Mouse (Mus musculus) bone marrow macrophage, adult 2 months (primary cell): ENCODE results near the gene Pip4k2a. TPM values are rescaled to one million over a fixed set of nuclear protein-coding genes. Genes with fewer than 3 reads are reported as not detected.

Source experiments
- H3K27ac ChIP-seq: 2 replicates; pipeline ENCODE4 v1.5.1; 2012; ENCODE audit warnings: low read depth, low read length; ENCODE audit not compliant: insufficient read depth
- H3K4me1 ChIP-seq: 2 replicates; pipeline ENCODE4 v1.6.1; 2012; ENCODE audit warnings: low read length; ENCODE audit not compliant: control insufficient read depth, insufficient read depth
- H3K4me3 ChIP-seq: 2 replicates; pipeline ENCODE4 v1.5.1; 2012; ENCODE audit warnings: mild to moderate bottlenecking, low read length, moderate library complexity; ENCODE audit not compliant: insufficient read depth
- CTCF ChIP-seq: IDR thresholded peaks from 2 replicates; pipeline ENCODE4 v1.5.1; 2012; ENCODE audit warnings: low read depth, mild to moderate bottlenecking, low read length, moderate library complexity
- POLR2A ChIP-seq: IDR thresholded peaks from 2 replicates; pipeline ENCODE4 v1.6.1; 2012; ENCODE audit warnings: mild to moderate bottlenecking, low read depth, low read length, borderline replicate concordance
- polyA plus RNA-seq: library from polyadenylated mRNA; stranded (reverse); fragments of >200 nt; gene quantifications from 2 replicates; pipeline ENCODE4 v1.2.4, GENCODE M21; 2012; ENCODE audit not compliant: missing spikeins, insufficient read depth, insufficient read length

Gene Pip4k2a
- polyA plus RNA-seq, 1 experiment: 187 TPM

DNA sequence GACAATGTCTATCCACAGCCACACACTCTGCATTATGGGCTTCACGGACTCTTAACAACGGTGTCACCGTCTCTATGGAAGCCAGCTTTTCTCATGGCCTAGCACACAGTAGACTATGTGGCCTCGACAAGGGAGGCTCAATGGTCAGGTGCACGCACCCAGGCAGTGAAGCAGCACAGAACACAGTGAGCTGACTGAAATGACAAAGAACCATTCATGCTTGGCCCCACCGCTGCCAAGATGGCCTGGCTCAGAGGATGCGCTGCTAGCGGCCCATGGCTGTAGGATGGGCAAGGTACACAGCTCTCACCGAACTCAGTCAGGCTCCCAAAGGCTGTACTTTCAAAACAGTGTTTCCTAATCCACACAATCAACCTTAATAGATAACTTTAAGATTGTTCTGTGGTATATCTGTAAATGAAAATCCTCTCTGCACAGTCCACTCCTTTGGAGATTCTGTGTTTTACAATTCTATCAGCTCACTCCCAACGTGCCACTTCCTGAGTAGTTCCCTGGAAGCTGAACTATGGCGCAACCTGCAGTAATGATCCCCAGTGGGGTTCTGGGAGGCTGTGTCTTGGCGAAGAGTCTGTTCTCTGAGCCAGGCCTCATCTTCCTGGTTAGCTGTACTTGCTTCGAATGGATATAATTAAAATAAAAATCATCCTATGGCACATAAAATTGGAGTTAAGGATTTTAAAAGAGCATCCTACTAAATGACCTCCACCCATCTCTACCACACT lies 67.4 kb downstream of the Pip4k2a start:
- H3K4me1 ChIP-seq: peaks cover 44% of the 10 kb centered on the region
- no peak for TF ChIP-seq CTCF
- no peak for TF ChIP-seq POLR2A
- H3K4me3 ChIP-seq: no peak overlapping the region
- no peak overlapping the region for H3K27ac ChIP-seq

DNA sequence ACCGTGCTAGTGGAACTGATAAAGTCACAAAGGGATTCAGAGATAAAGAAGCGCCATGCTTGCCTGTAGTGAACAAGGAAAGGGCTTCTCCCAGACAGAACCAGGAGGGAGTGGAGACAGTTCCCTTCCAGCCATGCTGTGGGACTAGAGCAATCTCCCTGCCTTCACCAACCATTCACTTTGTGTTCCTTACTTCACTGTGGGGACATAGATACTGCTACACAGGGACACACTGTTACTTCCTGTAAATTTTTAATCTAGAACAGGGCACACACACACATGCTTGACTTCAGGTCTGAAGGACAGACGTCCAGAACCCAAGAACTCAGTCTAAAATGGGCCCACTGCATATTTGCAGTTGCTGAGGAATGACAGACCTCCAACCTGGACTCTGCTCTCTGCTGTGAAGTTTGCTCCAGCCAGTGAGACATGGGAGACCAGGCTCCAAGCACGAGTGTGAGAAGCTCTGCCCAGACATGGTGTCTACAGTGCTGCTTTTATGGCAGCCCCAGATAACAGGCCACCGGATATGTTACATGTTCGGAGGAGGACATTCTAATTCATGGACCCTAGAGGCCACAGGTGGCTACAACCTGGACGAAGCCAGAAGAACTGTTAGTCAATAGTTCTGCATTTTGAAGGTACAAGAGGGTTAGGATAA lies 69.2 kb downstream of the Pip4k2a start:
- no peak overlapping the region for H3K4me3 ChIP-seq
- H3K4me1 ChIP-seq: peaks cover 54% of the 10 kb centered on the region
- TF ChIP-seq POLR2A (no peak), CTCF (no peak)
- H3K27ac ChIP-seq: peak overlapping the region; percentile 14; the same call in 1 of the 2 replicates

DNA sequence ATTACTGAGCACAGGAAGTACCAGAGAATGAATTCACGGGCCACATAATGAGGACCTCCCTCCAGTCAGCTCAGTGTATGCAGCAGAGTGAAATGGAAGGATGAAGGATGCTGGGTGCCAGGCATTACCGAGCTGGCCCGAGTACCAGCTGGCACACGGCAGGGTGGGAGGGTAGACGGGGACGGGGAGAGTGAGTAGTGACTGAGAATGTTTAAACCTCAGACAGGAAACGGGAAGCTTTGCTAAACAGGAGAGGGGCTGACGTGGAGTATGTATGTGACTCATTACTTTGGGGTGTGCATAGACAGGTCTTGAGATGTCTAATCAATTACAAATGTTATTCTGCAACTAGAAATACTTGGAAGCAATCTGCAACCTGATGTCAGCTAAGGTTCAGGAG lies 69.7 kb downstream of the Pip4k2a start:
- H3K4me3 ChIP-seq: no peak overlapping the region
- peak overlapping the region; percentile 14; the same call in 1 of the 2 replicates for H3K27ac ChIP-seq
- no peak for TF ChIP-seq CTCF
- no peak for TF ChIP-seq POLR2A
- H3K4me1 ChIP-seq: peaks cover 58% of the 10 kb centered on the region

- Histone ChIP-seq H3K4me1 (peaks cover 63% of the 10 kb centered on the region), H3K27ac (no peak overlapping the region), H3K4me3 (no peak overlapping the region)
- no peak for TF ChIP-seq POLR2A
- no peak for TF ChIP-seq CTCF
Observed at GRCm38 (mm10) chr2:18923806-18924595, 73.9 kb downstream of the Pip4k2a start.

- peaks cover 63% of the 10 kb centered on the region for H3K4me1 ChIP-seq
- no peak for TF ChIP-seq POLR2A
- no peak overlapping the region for H3K27ac ChIP-seq
- H3K4me3 ChIP-seq: no peak overlapping the region
Observed at GRCm38 (mm10) chr2:18923098-18923649, 74.8 kb downstream of the Pip4k2a start.

- Histone ChIP-seq H3K27ac (no peak overlapping the region), H3K4me3 (no peak overlapping the region), H3K4me1 (peaks cover 62% of the 10 kb centered on the region)
- TF ChIP-seq CTCF (no peak), POLR2A (no peak)
Observed at GRCm38 (mm10) chr2:18921570-18922180, 76.3 kb downstream of the Pip4k2a start.

DNA sequence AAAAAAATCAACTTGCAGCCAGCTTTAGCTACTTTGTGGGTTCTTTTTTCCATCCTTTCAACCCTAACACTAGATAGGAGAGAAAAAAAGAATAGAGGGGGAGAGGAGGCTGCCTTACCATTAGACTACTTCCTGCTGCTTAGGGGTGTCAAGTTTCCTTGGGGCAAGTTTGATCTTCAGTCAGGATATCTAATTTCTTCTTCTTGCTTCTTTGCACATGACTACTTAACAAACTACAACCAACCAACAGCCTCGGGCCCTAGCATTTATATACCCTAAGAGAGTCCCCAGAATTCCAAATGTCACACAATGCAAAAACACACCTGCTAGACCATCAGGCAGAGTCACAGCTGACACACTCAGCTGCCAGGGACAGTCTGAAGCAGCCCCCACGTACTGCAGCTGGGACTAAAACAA lies 77.5 kb downstream of the Pip4k2a start:
- TF ChIP-seq CTCF (no peak), POLR2A (no peak)
- Histone ChIP-seq H3K27ac (no peak overlapping the region), H3K4me1 (peaks cover 66% of the 10 kb centered on the region), H3K4me3 (no peak overlapping the region)

- H3K4me1 ChIP-seq: peaks cover 66% of the 10 kb centered on the region
- H3K4me3 ChIP-seq: no peak overlapping the region
- H3K27ac ChIP-seq: no peak overlapping the region
- TF ChIP-seq CTCF (no peak), POLR2A (no peak)
Observed at GRCm38 (mm10) chr2:18919797-18920354, 78.0 kb downstream of the Pip4k2a start.

DNA sequence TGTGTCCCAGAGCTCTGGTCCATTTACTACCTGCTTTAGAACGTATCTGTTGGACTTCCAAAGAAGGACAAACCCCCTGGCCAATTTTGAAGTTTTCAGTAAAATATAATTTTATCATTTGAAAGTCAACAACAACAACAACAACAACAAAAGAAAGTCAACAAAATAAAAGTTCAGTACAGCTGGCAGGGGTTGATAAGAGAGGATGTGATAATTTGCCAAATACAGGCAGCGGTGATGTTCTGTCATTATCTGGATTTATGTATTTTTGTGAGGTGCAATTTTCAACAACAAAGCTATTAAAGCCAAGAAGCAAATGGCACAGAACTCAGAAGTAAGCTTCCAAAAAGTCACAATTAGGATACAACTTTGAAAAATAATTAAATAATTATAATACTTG lies 80.1 kb downstream of the Pip4k2a start:
- Histone ChIP-seq H3K4me1 (peaks cover 56% of the 10 kb centered on the region), H3K27ac (peak overlapping the region; percentile 20; the same call in 1 of the 2 replicates), H3K4me3 (no peak overlapping the region)
- TF ChIP-seq CTCF: no peak
- TF ChIP-seq POLR2A: no peak

- Histone ChIP-seq H3K27ac (peak overlapping the region; percentile 20), H3K4me3 (no peak overlapping the region), H3K4me1 (peaks cover 54% of the 10 kb centered on the region)
- TF ChIP-seq POLR2A (no peak), CTCF (no peak)
Observed at GRCm38 (mm10) chr2:18917380-18917750, 80.6 kb downstream of the Pip4k2a start.
